ENCODE assay signal across 8 mouse cellular contexts in genomic region chrX:100741940-100742339, GRCm38 (mm10). TPM values are rescaled to one million over a fixed set of nuclear protein-coding genes. Genes with fewer than 3 reads are reported as not detected.
DNase-seq lines count a peak whose midpoint lies in the region; ATAC-seq lines count a peak whose summit lies in the region.

No protein-coding gene starts in this region.

- peak; percentile 46 to 55 for DNase-seq in B cell, adult 2 months
- DNase-seq in Muller cell, postnatal 12 days (ENCODE audit: inconsistent ontology term): peak; percentile 45
- DNase-seq in embryo, embryonic 10 days (ENCODE audit: low spot score): peak; percentile 61
- DNase-seq in gastrocnemius, postnatal 4 days (ENCODE audit: low spot score in 2 of 2): peak; percentile 29 to 31
- DNase-seq in kidney, postnatal 4 days: peak; percentile 67 to 77
- DNase-seq in lung, postnatal 14 days: peak; percentile 60
- peak; percentile 30 for DNase-seq in retina, postnatal 7 days (ENCODE audit: low read depth, low spot score)

- ATAC-seq in erythroblast, adult 5-6 weeks (replicated peaks; ENCODE audit: low FRiP score, poor library complexity, severe bottlenecking): no peak

RNA-seq across cellular contexts. Expression of gene Gdpd2, which starts 12.3 kb away (rescaled TPM):
- total RNA-seq in gastrocnemius, postnatal 4 days (2021): 1 to 10 TPM; 1.6 to 1.8 TPM
- total RNA-seq in erythroblast, adult 5-6 weeks (2015; ENCODE audit: low replicate concordance): not detected in 2 replicates
- 4.2 TPM in 1 of 2 replicates, not detected in the other for total RNA-seq in erythroblast, adult 5-6 weeks (2017; ENCODE audit: low replicate concordance)

RNA-seq across cellular contexts. Expression of gene Dlg3, which starts 25.6 kb away (rescaled TPM):
- total RNA-seq in gastrocnemius, postnatal 4 days (2021): 1 to 10 TPM; 4.8 to 7.7 TPM
- 0.84 TPM in 1 of 2 replicates, not detected in the other for total RNA-seq in erythroblast, adult 5-6 weeks (2015; ENCODE audit: low replicate concordance)
- total RNA-seq in erythroblast, adult 5-6 weeks (2017; ENCODE audit: low replicate concordance): 0.34 and 1.4 TPM in 2 replicates
